Mouse (Mus musculus): ENCODE measurements around the gene Rnaseh2a.

DNA sequence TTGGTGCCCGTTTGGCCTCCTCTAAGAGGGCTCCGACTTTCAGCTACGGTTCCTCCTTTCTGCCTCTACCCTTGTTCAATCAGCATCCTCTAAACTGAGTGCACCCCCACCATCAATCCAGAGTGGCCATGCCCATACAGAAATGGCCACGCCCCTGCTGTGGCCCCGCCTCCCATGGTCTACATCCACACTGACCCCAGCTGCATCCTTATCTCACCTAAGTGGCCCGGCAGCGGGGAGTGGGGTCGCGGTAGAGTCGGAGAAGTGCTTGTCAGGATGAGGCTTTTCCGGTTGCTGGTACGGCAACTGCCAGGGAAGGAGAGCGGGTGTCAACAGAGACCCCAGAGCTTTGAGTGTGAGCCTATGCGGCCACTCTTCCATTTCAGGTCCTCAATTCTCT is 34.1 kb downstream of the Rnaseh2a start:
- TF ChIP-seq CTCF (IDR thresholded peaks at IDR 0.05; ENCODE audit: low read depth, low read length) = no peak
- no peak for TF ChIP-seq POLR2A (IDR thresholded peaks at IDR 0.05; ENCODE audit: borderline replicate concordance, low read depth, low read length)

Measured in bone marrow macrophage, adult 2 months (primary cell).